Mouse (Mus musculus) brain, embryonic 14.5 days (tissue): Measurements from ENCODE around the gene Stat4.

Experiments
- CTCF ChIP-seq: fragments of 200-500 bp; IDR thresholded peaks from 2 replicates; pipeline ENCODE4 v1.5.1; 2012; ENCODE audit warnings: inconsistent platforms, mild to moderate bottlenecking, moderate library complexity, borderline replicate concordance; ENCODE audit not compliant: insufficient read depth, insufficient read length; ENCODE audit errors: extremely low read depth
- POLR2A ChIP-seq: fragments of 200-500 bp; IDR thresholded peaks from 2 replicates; pipeline ENCODE4 v1.6.1; 2012; ENCODE audit warnings: mild to moderate bottlenecking, inconsistent platforms, borderline replicate concordance; ENCODE audit not compliant: poor library complexity, insufficient read depth, insufficient read length, severe bottlenecking; ENCODE audit errors: extremely low read depth

- TF ChIP-seq POLR2A = no peak
- no peak for TF ChIP-seq CTCF
These were observed 133.2 kb downstream of the Stat4 start for GRCm38 (mm10) chr1:52120191-52120590.
